Mouse (Mus musculus) bone marrow macrophage, adult 2 months (primary cell): ENCODE measurements at regions not wholly inside any gene's neighbourhood (a gene's known extent, or its start where the extent isn't known, plus 50 kb on each side); places are given as distances from the start of the nearest gene placed in this dataset.

Source experiments
- CTCF ChIP-seq: IDR thresholded peaks from 2 replicates; pipeline ENCODE4 v1.5.1; 2012; ENCODE audit warnings: low read depth, mild to moderate bottlenecking, low read length, moderate library complexity
- POLR2A ChIP-seq: IDR thresholded peaks from 2 replicates; pipeline ENCODE4 v1.6.1; 2012; ENCODE audit warnings: mild to moderate bottlenecking, low read depth, low read length, borderline replicate concordance

DNA sequence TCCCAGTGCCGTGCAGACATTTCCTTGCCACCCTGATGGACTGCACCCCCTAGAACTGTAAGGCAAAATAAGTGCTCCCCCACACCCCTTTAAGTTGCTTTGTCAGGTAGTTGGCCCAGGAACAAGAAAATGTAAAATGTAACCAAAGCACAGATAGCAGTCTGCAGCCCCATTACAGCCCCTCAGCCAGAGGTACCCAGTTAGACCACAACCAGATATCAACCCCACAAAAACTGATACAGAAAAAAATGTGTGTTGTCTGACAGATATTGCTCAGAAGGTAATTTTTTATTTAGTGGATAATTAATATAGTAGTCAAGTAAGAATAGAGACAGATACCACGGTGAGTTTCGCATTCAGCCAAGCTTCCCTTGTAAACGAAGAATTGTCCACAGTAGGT, 133.5 kb upstream of the Sesn3 start:
- TF ChIP-seq CTCF (no peak), POLR2A (no peak)
